Mouse (Mus musculus): ENCODE data around the gene Olfr1431. TPM values are rescaled to one million over a fixed set of nuclear protein-coding genes. Genes with fewer than 3 reads are reported as not detected.

Olfr1431 gene
- polyA plus RNA-seq (2014; fragmentation: Illumina TruSeq; extraction: RNeasy Lipid Tissue Mini Kit (QIAGEN cat#74804); ENCODE audit: low read depth, low replicate concordance): not detected

GRCm38 (mm10) chr19:12200334-12200733 lies at the start of gene Olfr1431:
TSS of gene Olfr1431 (plus strand) at chr19:12200634.

GRCm38 (mm10) chr19:12170062-12170599 lies 30.3 kb upstream of the Olfr1431 start, which contains the start of gene Olfr1555-ps1:
TSS of gene Olfr1555-ps1 (minus strand) at chr19:12170112.

GRCm38 (mm10) chr19:12232496-12232895 lies 32.1 kb downstream of the Olfr1431 start, which contains the start of gene Olfr1432:
TSS of gene Olfr1432 (minus strand) at chr19:12232596.

DNA sequence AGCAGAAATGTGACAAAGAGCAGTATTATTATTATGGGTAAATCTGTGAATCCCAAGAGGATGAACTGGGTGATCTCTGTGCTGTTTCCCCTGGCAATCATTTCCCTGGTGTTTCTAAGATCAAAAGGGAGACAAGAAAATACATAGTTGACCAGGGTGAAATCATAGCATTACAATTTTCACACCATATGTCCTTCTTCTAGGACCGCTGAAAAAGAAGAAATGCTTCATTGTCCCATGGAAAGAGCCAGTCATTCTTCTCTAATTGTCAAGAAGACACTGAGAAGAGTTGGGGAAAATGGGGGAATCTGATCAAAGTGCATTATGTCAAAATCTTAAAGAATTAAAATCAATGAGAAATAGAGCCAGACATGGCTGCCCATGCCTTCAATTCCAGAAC lies 41.1 kb downstream of the Olfr1431 start, which contains the start of gene Olfr262:
Gene Olfr262, minus strand, starts transcription at position 101 of the 400 bp plus-strand sequence.

DNA sequence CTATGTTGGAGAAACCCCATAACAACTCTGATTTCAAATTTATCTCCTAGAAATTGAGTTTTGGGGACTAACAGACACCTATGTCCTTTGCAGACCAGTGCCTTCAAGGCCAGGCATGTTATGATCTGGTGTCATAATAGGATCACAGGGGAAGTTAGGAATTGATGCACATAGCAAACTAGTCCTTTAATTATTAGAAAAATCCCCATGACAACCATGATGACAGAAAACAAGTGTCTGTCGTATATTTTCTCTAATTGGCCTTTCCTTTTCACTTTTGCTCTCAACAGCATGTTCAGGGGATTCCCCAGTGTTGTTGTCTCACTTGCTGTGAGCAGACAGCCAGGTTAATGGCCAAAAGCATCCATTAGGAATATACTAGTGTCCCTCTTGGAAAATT lies 60.3 kb downstream of the Olfr1431 start, which contains the start of gene Olfr235:
Gene Olfr235, plus strand, starts transcription at position 301 of the 400 bp plus-strand sequence.

Other genes starting within 250 kb of the Olfr1431 start
- 51.8 TPM for gene Osbp, start 234.7 kb upstream of the Olfr1431 start, polyA plus RNA-seq (2014; fragmentation: Illumina TruSeq; extraction: RNeasy Lipid Tissue Mini Kit (QIAGEN cat#74804); ENCODE audit: low read depth, low replicate concordance)
- gene Olfr1423, start 159.3 kb upstream of the Olfr1431 start, polyA plus RNA-seq (2014; fragmentation: Illumina TruSeq; extraction: RNeasy Lipid Tissue Mini Kit (QIAGEN cat#74804); ENCODE audit: low read depth, low replicate concordance): not detected
- gene Olfr1424, start 138.0 kb upstream of the Olfr1431 start, polyA plus RNA-seq (2014; fragmentation: Illumina TruSeq; extraction: RNeasy Lipid Tissue Mini Kit (QIAGEN cat#74804); ENCODE audit: low read depth, low replicate concordance): not detected
- gene Olfr1425, start 122.9 kb upstream of the Olfr1431 start, polyA plus RNA-seq (2014; fragmentation: Illumina TruSeq; extraction: RNeasy Lipid Tissue Mini Kit (QIAGEN cat#74804); ENCODE audit: low read depth, low replicate concordance): not detected
- not detected for gene Olfr1426, start 108.6 kb upstream of the Olfr1431 start, polyA plus RNA-seq (2014; fragmentation: Illumina TruSeq; extraction: RNeasy Lipid Tissue Mini Kit (QIAGEN cat#74804); ENCODE audit: low read depth, low replicate concordance)
- gene Olfr1427, start 97.3 kb upstream of the Olfr1431 start, polyA plus RNA-seq (2014; fragmentation: Illumina TruSeq; extraction: RNeasy Lipid Tissue Mini Kit (QIAGEN cat#74804); ENCODE audit: low read depth, low replicate concordance): not detected
- gene Olfr1428, start 84.7 kb upstream of the Olfr1431 start, polyA plus RNA-seq (2014; fragmentation: Illumina TruSeq; extraction: RNeasy Lipid Tissue Mini Kit (QIAGEN cat#74804); ENCODE audit: low read depth, low replicate concordance): not detected
- gene Olfr76, start 77.4 kb upstream of the Olfr1431 start, polyA plus RNA-seq (2014; fragmentation: Illumina TruSeq; extraction: RNeasy Lipid Tissue Mini Kit (QIAGEN cat#74804); ENCODE audit: low read depth, low replicate concordance): not detected
- not detected for gene Olfr1555-ps1, start 30.5 kb upstream of the Olfr1431 start, polyA plus RNA-seq (2014; fragmentation: Illumina TruSeq; extraction: RNeasy Lipid Tissue Mini Kit (QIAGEN cat#74804); ENCODE audit: low read depth, low replicate concordance)
- gene Olfr1432, start 32.0 kb downstream of the Olfr1431 start, polyA plus RNA-seq (2014; fragmentation: Illumina TruSeq; extraction: RNeasy Lipid Tissue Mini Kit (QIAGEN cat#74804); ENCODE audit: low read depth, low replicate concordance): not detected
- not detected for gene Olfr262, start 41.0 kb downstream of the Olfr1431 start, polyA plus RNA-seq (2014; fragmentation: Illumina TruSeq; extraction: RNeasy Lipid Tissue Mini Kit (QIAGEN cat#74804); ENCODE audit: low read depth, low replicate concordance)
- not detected for gene Olfr235, start 60.4 kb downstream of the Olfr1431 start, polyA plus RNA-seq (2014; fragmentation: Illumina TruSeq; extraction: RNeasy Lipid Tissue Mini Kit (QIAGEN cat#74804); ENCODE audit: low read depth, low replicate concordance)
- not detected for gene Olfr1434, start 79.2 kb downstream of the Olfr1431 start, polyA plus RNA-seq (2014; fragmentation: Illumina TruSeq; extraction: RNeasy Lipid Tissue Mini Kit (QIAGEN cat#74804); ENCODE audit: low read depth, low replicate concordance)
- not detected for gene Olfr1436, start 98.5 kb downstream of the Olfr1431 start, polyA plus RNA-seq (2014; fragmentation: Illumina TruSeq; extraction: RNeasy Lipid Tissue Mini Kit (QIAGEN cat#74804); ENCODE audit: low read depth, low replicate concordance)
- not detected for gene Olfr1437, start 124.5 kb downstream of the Olfr1431 start, polyA plus RNA-seq (2014; fragmentation: Illumina TruSeq; extraction: RNeasy Lipid Tissue Mini Kit (QIAGEN cat#74804); ENCODE audit: low read depth, low replicate concordance)
- not detected for gene Olfr1438-ps1, start 135.3 kb downstream of the Olfr1431 start, polyA plus RNA-seq (2014; fragmentation: Illumina TruSeq; extraction: RNeasy Lipid Tissue Mini Kit (QIAGEN cat#74804); ENCODE audit: low read depth, low replicate concordance)
- gene Olfr1440, start 186.6 kb downstream of the Olfr1431 start, polyA plus RNA-seq (2014; fragmentation: Illumina TruSeq; extraction: RNeasy Lipid Tissue Mini Kit (QIAGEN cat#74804); ENCODE audit: low read depth, low replicate concordance): not detected
- not detected for gene Olfr1441, start 216.8 kb downstream of the Olfr1431 start, polyA plus RNA-seq (2014; fragmentation: Illumina TruSeq; extraction: RNeasy Lipid Tissue Mini Kit (QIAGEN cat#74804); ENCODE audit: low read depth, low replicate concordance)
- not detected for gene Pfpl, start 227.3 kb downstream of the Olfr1431 start, polyA plus RNA-seq (2014; fragmentation: Illumina TruSeq; extraction: RNeasy Lipid Tissue Mini Kit (QIAGEN cat#74804); ENCODE audit: low read depth, low replicate concordance)

Measured in adrenal gland, adult 10 weeks (tissue).